Mouse (Mus musculus) lung, embryonic 16.5 days (tissue): ENCODE measurements at regions not wholly inside any gene's neighbourhood (a gene's known extent, or its start where the extent isn't known, plus 50 kb on each side); places are given as distances from the start of the nearest gene placed in this dataset.

Source experiments
- ATAC-seq: fragments of 200-750 bp; cut with Nextera tagmentation; 2 replicates; pipeline ENCODE4 v1.8.0; 2017; ENCODE audit warnings: low read depth, mild to moderate bottlenecking, moderate library complexity
- H3K27ac ChIP-seq: fragments of 300-500 bp; sonication (generic); 2 replicates; pipeline ENCODE4 v1.5.1; 2014; ENCODE audit warnings: mild to moderate bottlenecking, control low read depth, low read length
- H3K27me3 ChIP-seq: fragments of 300-500 bp; sonication (generic); 2 replicates; pipeline ENCODE4 v1.6.1; 2014; ENCODE audit warnings: low read depth, low read length, mixed read lengths; ENCODE audit not compliant: control insufficient read depth, insufficient read depth
- H3K36me3 ChIP-seq: fragments of 300-500 bp; sonication (generic); 2 replicates; pipeline ENCODE4 v1.6.1; 2014; ENCODE audit warnings: low read length; ENCODE audit not compliant: control insufficient read depth, insufficient read depth
- H3K4me1 ChIP-seq: fragments of 300-500 bp; sonication (generic); replicated peaks from 2 replicates; pipeline ENCODE4 v1.6.1; 2014; ENCODE audit warnings: low read length, mixed read lengths; ENCODE audit not compliant: control insufficient read depth, insufficient read depth
- H3K4me2 ChIP-seq: fragments of 300-500 bp; sonication (generic); 2 replicates; pipeline ENCODE4 v1.6.1; 2014; ENCODE audit warnings: low read depth, low read length, control low read depth
- H3K4me3 ChIP-seq: fragments of 300-500 bp; sonication (generic); 2 replicates; pipeline ENCODE4 v1.5.1; 2014; ENCODE audit warnings: mild to moderate bottlenecking, low read length, control low read depth
- H3K9ac ChIP-seq: fragments of 300-500 bp; sonication (generic); 2 replicates; pipeline ENCODE4 v1.6.1; 2014; ENCODE audit warnings: low read length, control low read depth
- H3K9me3 ChIP-seq: fragments of 300-500 bp; sonication (generic); 2 replicates; pipeline ENCODE4 v1.6.1; 2016; ENCODE audit warnings: low read length; ENCODE audit not compliant: control insufficient read depth
- WGBS: fragments of 180-500 bp; shearing (Covaris S2); extraction: QIAGEN DNeasy Blood & Tissue Kit; methylation state at CpG from one replicate; pipeline ENCODE4 v1.1.7; 2014; 5-methylcytosine and 5-hydroxymethylcytosine counted together

- no peaks in the 10 kb centered on the region for H3K9me3 ChIP-seq
- H3K4me3 ChIP-seq: no peak overlapping the region
- no peak overlapping the region for H3K9ac ChIP-seq
- WGBS: 78% methylated on average over 2 of the region's 2 CpGs
- H3K4me2 ChIP-seq: no peak overlapping the region
- no peak overlapping the region for H3K27ac ChIP-seq
- no peak for ATAC-seq
- peaks cover under 1% of the 10 kb centered on the region; the same call in 1 of the 2 replicates for H3K4me1 ChIP-seq
- H3K27me3 ChIP-seq: no peaks in the 10 kb centered on the region
- no peaks in the 10 kb centered on the region for H3K36me3 ChIP-seq
Measured at GRCm38 (mm10) chr3:102336184-102336583, 131.7 kb upstream of the Vangl1 start.

GRCm38 (mm10) chr3:102335146-102335545, 130.7 kb upstream of the Vangl1 start:
- Histone ChIP-seq H3K27me3 (no peaks in the 10 kb centered on the region), H3K4me3 (no peak overlapping the region), H3K9ac (no peak overlapping the region), H3K9me3 (no peaks in the 10 kb centered on the region), H3K4me1 (no peaks in the 10 kb centered on the region), H3K27ac (no peak overlapping the region), H3K36me3 (no peaks in the 10 kb centered on the region), H3K4me2 (no peak overlapping the region)
- no peak for ATAC-seq
- 73% methylated on average over 3 of the region's 3 CpGs for WGBS

- no peaks in the 10 kb centered on the region for H3K36me3 ChIP-seq
- no peaks in the 10 kb centered on the region for H3K9me3 ChIP-seq
- H3K27me3 ChIP-seq: no peaks in the 10 kb centered on the region
- no peak overlapping the region for H3K27ac ChIP-seq
- H3K4me3 ChIP-seq: no peak overlapping the region
- no peak for ATAC-seq
- no peak overlapping the region for H3K9ac ChIP-seq
- 57% methylated on average over 3 of the region's 3 CpGs for WGBS
- H3K4me1 ChIP-seq: no peaks in the 10 kb centered on the region
- H3K4me2 ChIP-seq: no peak overlapping the region
Measured at GRCm38 (mm10) chr3:102332221-102332620, 127.7 kb upstream of the Vangl1 start.

- Histone ChIP-seq H3K27me3 (no peaks in the 10 kb centered on the region), H3K4me2 (no peak overlapping the region), H3K9ac (no peak overlapping the region), H3K27ac (no peak overlapping the region), H3K36me3 (no peaks in the 10 kb centered on the region), H3K4me3 (no peak overlapping the region), H3K4me1 (no peaks in the 10 kb centered on the region), H3K9me3 (no peaks in the 10 kb centered on the region)
- ATAC-seq: no peak
- 74% methylated on average over 3 of the region's 3 CpGs for WGBS
Measured at GRCm38 (mm10) chr3:102319331-102319730, 114.8 kb upstream of the Vangl1 start.

GRCm38 (mm10) chr3:102316151-102316550, 111.7 kb upstream of the Vangl1 start:
- Histone ChIP-seq H3K4me3 (no peak overlapping the region), H3K36me3 (no peaks in the 10 kb centered on the region), H3K9me3 (no peaks in the 10 kb centered on the region), H3K4me1 (no peaks in the 10 kb centered on the region), H3K27me3 (no peaks in the 10 kb centered on the region), H3K4me2 (no peak overlapping the region), H3K27ac (no peak overlapping the region), H3K9ac (no peak overlapping the region)
- whole genome bisulfite sequencing: 85% methylated on average over 3 of the region's 3 CpGs
- ATAC-seq: no peak

GRCm38 (mm10) chr3:102311482-102312225, 107.2 kb upstream of the Vangl1 start:
- Histone ChIP-seq H3K4me3 (no peak overlapping the region), H3K4me2 (no peak overlapping the region), H3K9ac (no peak overlapping the region), H3K9me3 (no peaks in the 10 kb centered on the region), H3K36me3 (no peaks in the 10 kb centered on the region), H3K27ac (no peak overlapping the region), H3K4me1 (no peaks in the 10 kb centered on the region), H3K27me3 (peaks cover 3% of the 10 kb centered on the region; the same call in 1 of the 2 replicates)
- peak; percentile 82 for ATAC-seq
- 39% methylated on average over 15 of the region's 15 CpGs for WGBS

GRCm38 (mm10) chr3:102310243-102310642, 105.8 kb upstream of the Vangl1 start:
- Histone ChIP-seq H3K4me2 (no peak overlapping the region), H3K36me3 (no peaks in the 10 kb centered on the region), H3K27ac (no peak overlapping the region), H3K9ac (no peak overlapping the region), H3K27me3 (peaks cover 6% of the 10 kb centered on the region; the same call in 1 of the 2 replicates), H3K4me1 (no peaks in the 10 kb centered on the region), H3K4me3 (no peak overlapping the region), H3K9me3 (no peaks in the 10 kb centered on the region)
- ATAC-seq: peak; percentile 37; the same call in 1 of the 2 replicates
- 49% methylated on average over 9 of the region's 9 CpGs for WGBS

GRCm38 (mm10) chr3:102309756-102310155, 105.3 kb upstream of the Vangl1 start:
- ATAC-seq: peak; percentile 48; the same call in 1 of the 2 replicates
- Histone ChIP-seq H3K27me3 (peaks cover 6% of the 10 kb centered on the region; the same call in 1 of the 2 replicates), H3K9ac (no peak overlapping the region), H3K4me2 (no peak overlapping the region), H3K4me3 (no peak overlapping the region), H3K4me1 (no peaks in the 10 kb centered on the region), H3K36me3 (no peaks in the 10 kb centered on the region), H3K27ac (no peak overlapping the region), H3K9me3 (no peaks in the 10 kb centered on the region)
- WGBS: 23% methylated on average over 9 of the region's 9 CpGs

- no peak overlapping the region for H3K9ac ChIP-seq
- ATAC-seq: no peak
- 74% methylated on average over 1 of the region's 1 CpGs for WGBS
Measured at GRCm38 (mm10) chr3:102307656-102308055, 103.2 kb upstream of the Vangl1 start.

More at GRCm38 (mm10) chr3:102307656-102308055, 103.2 kb upstream of the Vangl1 start:
- H3K4me3 ChIP-seq: no peak overlapping the region
- peaks cover 6% of the 10 kb centered on the region; the same call in 1 of the 2 replicates for H3K27me3 ChIP-seq
- H3K36me3 ChIP-seq: no peaks in the 10 kb centered on the region
- H3K4me2 ChIP-seq: no peak overlapping the region
- H3K27ac ChIP-seq: no peak overlapping the region
- no peaks in the 10 kb centered on the region for H3K9me3 ChIP-seq
- H3K4me1 ChIP-seq: no peaks in the 10 kb centered on the region
